Mouse (Mus musculus): ENCODE results near the gene Fbrsl1.

- no peak for TF ChIP-seq CTCF (IDR thresholded peaks at IDR 0.05; ENCODE audit: extremely low read depth, insufficient read depth, low read length)
- no peak for TF ChIP-seq POLR2A (IDR thresholded peaks at IDR 0.05; ENCODE audit: extremely low read depth, insufficient read depth, low read length)
These were observed 3.8 kb downstream of the Fbrsl1 start for GRCm38 (mm10) chr5:110444509-110444908.

Data from cortical plate, adult 2 months (tissue).